Mouse (Mus musculus): ENCODE measurements around the gene Tnfaip8l3. TPM values are rescaled to one million over a fixed set of nuclear protein-coding genes. Genes with fewer than 3 reads are reported as not detected.

Gene Tnfaip8l3
- polyA plus RNA-seq, 1 experiment from 2014 or later: 0.13 TPM

- H3K9me3 ChIP-seq (replicated peaks; ENCODE audit: control insufficient read depth, low read length): no peaks in the 10 kb centered on the region
- no peak overlapping the region for H3K9ac ChIP-seq (ENCODE audit: low read depth, low read length)
- no peak overlapping the region for H3K27ac ChIP-seq (ENCODE audit: low read length)
- peak overlapping the region; percentile 56 for H3K4me3 ChIP-seq (ENCODE audit: low read depth, low read length)
- H3K4me2 ChIP-seq (ENCODE audit: low read depth, low read length): peak overlapping the region; percentile 62
- WGBS (ENCODE audit: insufficient replicate concordance): 31% methylated on average over 5 of the region's 5 CpGs
- H3K4me1 ChIP-seq (ENCODE audit: control insufficient read depth, low read depth, low read length): no peaks in the 10 kb centered on the region
- peaks cover 17% of the 10 kb centered on the region for H3K27me3 ChIP-seq (ENCODE audit: control insufficient read depth, insufficient read depth, low read depth, low read length)
- H3K36me3 ChIP-seq (ENCODE audit: control insufficient read depth, insufficient read depth): no peaks in the 10 kb centered on the region
- ATAC-seq (ENCODE audit: low read depth): peak; percentile 45; the same call in 1 of the 2 replicates
Observed at GRCm38 (mm10) chr9:54069204-54069603, 1.0 kb upstream of the Tnfaip8l3 start.

DNA sequence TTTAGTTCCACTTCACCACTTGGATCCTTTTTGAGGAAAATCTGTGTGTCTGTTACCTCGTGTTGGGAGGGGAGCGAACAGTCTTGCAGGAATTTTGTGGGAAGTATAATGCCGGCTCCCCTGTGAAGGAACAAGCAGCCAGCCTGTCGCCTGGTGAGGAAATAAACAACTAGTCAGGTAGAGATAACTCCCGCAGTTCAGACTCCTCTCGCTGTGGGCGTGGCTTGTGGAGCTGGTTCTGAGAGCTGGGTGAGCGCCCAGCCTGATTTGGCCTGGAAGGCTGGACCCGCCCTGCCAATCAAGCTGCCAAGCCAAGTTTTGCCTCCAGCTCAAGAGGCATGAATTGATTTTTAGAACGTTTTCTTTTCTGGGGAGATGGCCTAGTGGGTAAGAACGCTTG, 589 bp upstream of the Tnfaip8l3 start:
- WGBS (ENCODE audit: insufficient replicate concordance): 0% methylated on average over 11 of the region's 11 CpGs
- peak overlapping the region; percentile 56 for H3K4me3 ChIP-seq (ENCODE audit: low read depth, low read length)
- H3K9me3 ChIP-seq (replicated peaks; ENCODE audit: control insufficient read depth, low read length): no peaks in the 10 kb centered on the region
- peak; percentile 79 for ATAC-seq (ENCODE audit: low read depth)
- peaks cover 17% of the 10 kb centered on the region for H3K27me3 ChIP-seq (ENCODE audit: control insufficient read depth, insufficient read depth, low read depth, low read length)
- H3K36me3 ChIP-seq (ENCODE audit: control insufficient read depth, insufficient read depth): no peaks in the 10 kb centered on the region
- H3K4me1 ChIP-seq (ENCODE audit: control insufficient read depth, low read depth, low read length): no peaks in the 10 kb centered on the region
- H3K27ac ChIP-seq (ENCODE audit: low read length): no peak overlapping the region
- no peak overlapping the region for H3K9ac ChIP-seq (ENCODE audit: low read depth, low read length)
- H3K4me2 ChIP-seq (ENCODE audit: low read depth, low read length): peak overlapping the region; percentile 62

- Histone ChIP-seq H3K4me3 (ENCODE audit: low read depth, low read length) (peak overlapping the region; percentile 56), H3K27ac (ENCODE audit: low read length) (no peak overlapping the region), H3K9me3 (replicated peaks; ENCODE audit: control insufficient read depth, low read length) (no peaks in the 10 kb centered on the region), H3K27me3 (ENCODE audit: control insufficient read depth, insufficient read depth, low read depth, low read length) (peaks cover 17% of the 10 kb centered on the region), H3K4me2 (ENCODE audit: low read depth, low read length) (peak overlapping the region; percentile 62), H3K4me1 (ENCODE audit: control insufficient read depth, low read depth, low read length) (no peaks in the 10 kb centered on the region), H3K9ac (ENCODE audit: low read depth, low read length) (no peak overlapping the region; the same call in 1 of the 2 replicates), H3K36me3 (ENCODE audit: control insufficient read depth, insufficient read depth) (no peaks in the 10 kb centered on the region)
- 5% methylated on average over 16 of the region's 16 CpGs for WGBS (ENCODE audit: insufficient replicate concordance)
- ATAC-seq (ENCODE audit: low read depth): no peak
Observed at GRCm38 (mm10) chr9:54067642-54068031, 551 bp downstream of the Tnfaip8l3 start.

DNA sequence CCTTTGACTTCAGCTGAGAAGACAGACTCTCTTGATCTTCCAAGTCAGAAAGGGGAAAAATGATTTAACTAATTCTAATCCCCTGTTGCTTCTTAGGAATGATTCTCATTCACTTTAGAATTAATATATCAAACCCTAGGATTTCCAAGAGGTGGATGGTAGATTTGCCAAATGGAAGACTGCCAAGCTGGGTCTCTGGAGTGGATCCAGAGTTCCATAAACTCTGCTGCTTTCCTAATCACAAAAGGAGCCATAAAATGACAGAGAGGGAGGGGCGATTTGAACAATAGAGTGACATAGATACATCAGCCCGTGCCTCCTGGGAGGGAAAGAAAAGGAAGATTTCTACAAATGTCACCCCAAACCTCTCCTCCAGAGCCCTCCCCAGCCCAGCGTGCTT, 3.4 kb downstream of the Tnfaip8l3 start:
- Histone ChIP-seq H3K9ac (ENCODE audit: low read depth, low read length) (no peak overlapping the region), H3K4me1 (ENCODE audit: control insufficient read depth, low read depth, low read length) (no peaks in the 10 kb centered on the region), H3K4me2 (ENCODE audit: low read depth, low read length) (no peak overlapping the region), H3K36me3 (ENCODE audit: control insufficient read depth, insufficient read depth) (no peaks in the 10 kb centered on the region), H3K27ac (ENCODE audit: low read length) (no peak overlapping the region), H3K4me3 (ENCODE audit: low read depth, low read length) (no peak overlapping the region), H3K9me3 (replicated peaks; ENCODE audit: control insufficient read depth, low read length) (no peaks in the 10 kb centered on the region), H3K27me3 (ENCODE audit: control insufficient read depth, insufficient read depth, low read depth, low read length) (peaks cover 17% of the 10 kb centered on the region)
- 32% methylated on average over 3 of the region's 3 CpGs for WGBS (ENCODE audit: insufficient replicate concordance)
- ATAC-seq (ENCODE audit: low read depth): no peak

DNA sequence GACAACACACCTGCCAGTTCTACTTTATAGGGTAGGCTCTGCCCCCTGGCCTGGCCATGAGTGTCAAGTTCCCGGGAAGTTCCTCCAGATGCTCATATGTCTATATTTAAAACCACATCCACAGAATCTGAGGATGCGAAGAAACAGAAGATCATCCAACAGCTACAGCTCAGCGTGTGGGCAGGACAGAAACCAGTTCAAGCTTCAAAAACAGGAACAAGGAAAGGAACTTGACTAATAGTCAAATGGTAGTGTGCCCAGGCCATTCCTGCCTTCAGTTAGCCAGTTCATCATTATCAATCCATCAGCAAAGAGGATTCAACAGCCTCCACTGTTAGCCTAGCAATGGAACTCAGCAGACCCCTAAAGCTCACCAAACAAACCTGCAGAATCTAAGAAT, 4.5 kb downstream of the Tnfaip8l3 start:
- Histone ChIP-seq H3K9me3 (replicated peaks; ENCODE audit: control insufficient read depth, low read length) (no peaks in the 10 kb centered on the region), H3K4me2 (ENCODE audit: low read depth, low read length) (no peak overlapping the region), H3K9ac (ENCODE audit: low read depth, low read length) (no peak overlapping the region), H3K4me3 (ENCODE audit: low read depth, low read length) (no peak overlapping the region), H3K27me3 (ENCODE audit: control insufficient read depth, insufficient read depth, low read depth, low read length) (peaks cover 15% of the 10 kb centered on the region), H3K36me3 (ENCODE audit: control insufficient read depth, insufficient read depth) (no peaks in the 10 kb centered on the region), H3K27ac (ENCODE audit: low read length) (no peak overlapping the region), H3K4me1 (ENCODE audit: control insufficient read depth, low read depth, low read length) (no peaks in the 10 kb centered on the region)
- WGBS (ENCODE audit: insufficient replicate concordance): 58% methylated on average over 3 of the region's 3 CpGs
- no peak for ATAC-seq (ENCODE audit: low read depth)

DNA sequence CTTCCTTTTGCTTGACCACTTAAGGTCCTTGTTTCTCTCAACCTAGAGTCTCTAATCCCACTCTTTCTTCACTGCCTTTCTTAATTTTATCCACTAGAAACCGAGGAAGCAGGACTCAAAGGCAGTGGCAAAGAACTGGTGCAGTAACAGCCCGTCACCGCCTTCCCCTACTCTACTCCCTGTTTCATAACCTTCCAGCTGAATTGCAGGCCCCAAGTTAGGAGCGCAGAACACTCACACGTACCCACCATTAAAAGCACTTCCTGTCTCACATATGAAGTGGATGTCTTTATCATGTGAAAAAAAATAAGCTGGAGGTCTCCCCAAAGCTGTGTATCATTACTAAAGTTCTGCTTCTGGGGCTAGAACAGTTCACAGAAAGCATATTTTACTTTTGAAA, 6.5 kb downstream of the Tnfaip8l3 start:
- Histone ChIP-seq H3K4me1 (ENCODE audit: control insufficient read depth, low read depth, low read length) (no peaks in the 10 kb centered on the region), H3K4me2 (ENCODE audit: low read depth, low read length) (no peak overlapping the region), H3K36me3 (ENCODE audit: control insufficient read depth, insufficient read depth) (no peaks in the 10 kb centered on the region), H3K9me3 (replicated peaks; ENCODE audit: control insufficient read depth, low read length) (no peaks in the 10 kb centered on the region), H3K27ac (ENCODE audit: low read length) (no peak overlapping the region), H3K9ac (ENCODE audit: low read depth, low read length) (no peak overlapping the region), H3K4me3 (ENCODE audit: low read depth, low read length) (no peak overlapping the region), H3K27me3 (ENCODE audit: control insufficient read depth, insufficient read depth, low read depth, low read length) (no peaks in the 10 kb centered on the region)
- ATAC-seq (ENCODE audit: low read depth): no peak
- WGBS (ENCODE audit: insufficient replicate concordance): 43% methylated on average over 5 of the region's 5 CpGs

DNA sequence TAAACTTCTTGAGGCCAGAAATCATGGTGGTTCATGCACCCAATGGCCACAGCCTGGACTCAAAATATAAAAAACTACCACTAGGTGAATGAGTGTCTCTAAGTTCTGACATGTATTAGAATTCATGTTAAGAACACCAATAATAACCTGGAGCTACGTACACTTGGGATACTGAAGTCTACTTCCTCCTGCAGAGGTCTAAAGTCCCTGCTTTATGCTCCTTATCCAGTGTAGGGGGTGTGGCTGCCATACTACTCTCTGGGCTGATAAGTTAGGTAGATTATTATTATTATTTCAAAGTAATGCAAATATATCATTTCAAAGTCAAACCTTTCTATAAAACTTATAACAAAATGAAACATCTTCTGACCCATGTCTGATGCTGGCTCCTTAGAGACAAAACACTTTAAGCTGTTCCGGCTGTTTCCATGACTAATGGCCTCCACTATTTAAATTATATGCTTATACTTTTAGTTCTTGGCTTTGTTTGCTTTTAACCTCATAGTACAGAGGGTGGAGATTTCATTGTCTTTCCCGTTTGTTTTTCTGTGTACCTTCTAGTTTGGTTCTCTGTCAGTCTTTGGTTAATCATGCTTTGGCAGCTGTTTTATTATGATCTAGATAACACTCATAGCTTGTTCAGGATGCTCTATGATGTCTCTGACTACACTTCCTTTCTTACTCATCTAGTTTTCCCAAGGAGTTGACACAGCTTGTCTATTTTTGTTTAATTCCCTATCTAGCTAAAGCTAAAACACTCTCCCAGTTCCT, 16.7 kb downstream of the Tnfaip8l3 start:
- no peaks in the 10 kb centered on the region for H3K36me3 ChIP-seq (ENCODE audit: control insufficient read depth, insufficient read depth)
- H3K4me1 ChIP-seq (ENCODE audit: control insufficient read depth, low read depth, low read length): no peaks in the 10 kb centered on the region
- H3K27me3 ChIP-seq (ENCODE audit: control insufficient read depth, insufficient read depth, low read depth, low read length): no peaks in the 10 kb centered on the region
- ATAC-seq (ENCODE audit: low read depth): no peak
- no peak overlapping the region for H3K4me2 ChIP-seq (ENCODE audit: low read depth, low read length)
- no peak overlapping the region for H3K9ac ChIP-seq (ENCODE audit: low read depth, low read length)
- no peaks in the 10 kb centered on the region for H3K9me3 ChIP-seq (replicated peaks; ENCODE audit: control insufficient read depth, low read length)
- no peak overlapping the region for H3K4me3 ChIP-seq (ENCODE audit: low read depth, low read length)
- H3K27ac ChIP-seq (ENCODE audit: low read length): no peak overlapping the region
- 55% methylated on average over 3 of the region's 3 CpGs for WGBS (ENCODE audit: insufficient replicate concordance)

DNA sequence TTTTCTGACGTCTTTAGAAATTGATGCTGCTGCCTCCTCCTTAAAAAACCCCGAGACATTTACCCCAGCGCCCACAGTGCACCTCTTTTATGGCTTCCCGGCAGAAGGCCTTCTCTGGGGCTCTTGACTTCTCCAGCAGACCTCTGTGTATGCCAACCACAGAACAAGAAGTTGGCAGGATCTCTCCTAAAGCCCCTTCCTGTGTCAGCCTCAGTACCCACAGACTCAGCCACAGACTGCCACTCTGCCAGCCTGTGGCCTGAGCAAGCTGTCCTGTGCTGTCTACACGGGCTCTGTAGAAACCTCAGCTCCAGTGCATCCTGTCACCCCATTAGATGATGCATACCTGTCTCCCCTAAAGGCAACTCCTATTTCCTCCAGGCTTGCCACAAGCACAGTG, 19.2 kb downstream of the Tnfaip8l3 start:
- H3K4me3 ChIP-seq (ENCODE audit: low read depth, low read length): no peak overlapping the region
- no peaks in the 10 kb centered on the region for H3K9me3 ChIP-seq (replicated peaks; ENCODE audit: control insufficient read depth, low read length)
- no peaks in the 10 kb centered on the region for H3K36me3 ChIP-seq (ENCODE audit: control insufficient read depth, insufficient read depth)
- ATAC-seq (ENCODE audit: low read depth): no peak
- no peak overlapping the region for H3K27ac ChIP-seq (ENCODE audit: low read length)
- 24% methylated on average over 5 of the region's 5 CpGs for WGBS (ENCODE audit: insufficient replicate concordance)
- no peak overlapping the region for H3K4me2 ChIP-seq (ENCODE audit: low read depth, low read length)
- no peaks in the 10 kb centered on the region for H3K27me3 ChIP-seq (ENCODE audit: control insufficient read depth, insufficient read depth, low read depth, low read length)
- no peaks in the 10 kb centered on the region for H3K4me1 ChIP-seq (ENCODE audit: control insufficient read depth, low read depth, low read length)
- H3K9ac ChIP-seq (ENCODE audit: low read depth, low read length): no peak overlapping the region

GRCm38 (mm10) chr9:54043067-54043466, 25.1 kb downstream of the Tnfaip8l3 start:
- Histone ChIP-seq H3K27ac (ENCODE audit: low read length) (no peak overlapping the region), H3K9ac (ENCODE audit: low read depth, low read length) (no peak overlapping the region), H3K9me3 (replicated peaks; ENCODE audit: control insufficient read depth, low read length) (no peaks in the 10 kb centered on the region), H3K27me3 (ENCODE audit: control insufficient read depth, insufficient read depth, low read depth, low read length) (no peaks in the 10 kb centered on the region), H3K4me3 (ENCODE audit: low read depth, low read length) (no peak overlapping the region), H3K36me3 (ENCODE audit: control insufficient read depth, insufficient read depth) (no peaks in the 10 kb centered on the region), H3K4me2 (ENCODE audit: low read depth, low read length) (no peak overlapping the region), H3K4me1 (ENCODE audit: control insufficient read depth, low read depth, low read length) (no peaks in the 10 kb centered on the region)
- ATAC-seq (ENCODE audit: low read depth): no peak
- WGBS (ENCODE audit: insufficient replicate concordance): 66% methylated on average over 5 of the region's 5 CpGs

All from liver, embryonic 16.5 days (tissue).